Mouse (Mus musculus): ENCODE results near the gene Coa5.

GRCm38 (mm10) chr1:37384304-37384703 is 45.6 kb downstream of the Coa5 start:
- TF ChIP-seq CTCF (IDR thresholded peaks at IDR 0.05; ENCODE audit: low read depth, low read length) (no peak), POLR2A (IDR thresholded peaks at IDR 0.05; ENCODE audit: borderline replicate concordance, low read depth, low read length) (no peak)
